Mouse (Mus musculus): ENCODE measurements around the gene Gpbar1. TPM values are rescaled to one million over a fixed set of nuclear protein-coding genes. Genes with fewer than 3 reads are reported as not detected.

Gene Gpbar1
- polyA plus RNA-seq, 1 experiment: 0.14 TPM

DNA sequence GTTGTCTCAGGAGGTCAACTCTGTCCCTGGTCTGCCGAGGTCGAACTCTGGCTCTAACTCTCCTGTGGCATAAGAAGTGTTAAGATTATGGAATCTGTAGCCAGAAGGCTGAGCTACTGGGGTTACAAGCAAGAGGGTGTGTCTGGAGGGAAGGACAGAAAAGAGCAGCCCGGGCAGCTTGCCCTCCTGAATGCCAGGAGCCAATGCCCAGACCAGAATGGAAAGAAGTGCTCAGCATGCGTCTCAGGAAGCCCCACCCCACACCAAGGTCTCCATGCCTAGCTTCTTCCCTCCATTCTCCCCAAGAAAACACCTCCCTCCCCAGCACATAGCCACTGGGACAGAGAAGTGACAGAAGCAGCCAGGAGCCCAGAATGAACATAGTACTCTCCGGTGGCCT lies 20.6 kb downstream of the Gpbar1 start:
- Histone ChIP-seq H3K4me3 (ENCODE audit: extremely low read depth, insufficient read depth, insufficient read length) (no peak overlapping the region), H3K4me1 (ENCODE audit: control insufficient read depth, insufficient read depth, insufficient read length) (peaks cover 9% of the 10 kb centered on the region; the same call in 1 of the 2 replicates), H3K27me3 (ENCODE audit: control insufficient read depth, insufficient read depth, low read length) (peaks cover 1% of the 10 kb centered on the region; the same call in 1 of the 2 replicates), H3K27ac (ENCODE audit: insufficient read depth, low read length) (no peak overlapping the region), H3K36me3 (ENCODE audit: control insufficient read depth, insufficient read depth, low read length) (no peaks in the 10 kb centered on the region)
- no peak for DNase-seq (ENCODE audit: low read depth in 1 of 2, low spot score in 2 of 2)
- no peak for TF ChIP-seq CTCF (IDR thresholded peaks at IDR 0.05; ENCODE audit: extremely low read depth, insufficient read depth, insufficient read length, insufficient replicate concordance)
- no peak for TF ChIP-seq POLR2A (IDR thresholded peaks at IDR 0.05; ENCODE audit: low read depth, low read length)
- 80% methylated on average over 5 of the region's 5 CpGs for WGBS

DNA sequence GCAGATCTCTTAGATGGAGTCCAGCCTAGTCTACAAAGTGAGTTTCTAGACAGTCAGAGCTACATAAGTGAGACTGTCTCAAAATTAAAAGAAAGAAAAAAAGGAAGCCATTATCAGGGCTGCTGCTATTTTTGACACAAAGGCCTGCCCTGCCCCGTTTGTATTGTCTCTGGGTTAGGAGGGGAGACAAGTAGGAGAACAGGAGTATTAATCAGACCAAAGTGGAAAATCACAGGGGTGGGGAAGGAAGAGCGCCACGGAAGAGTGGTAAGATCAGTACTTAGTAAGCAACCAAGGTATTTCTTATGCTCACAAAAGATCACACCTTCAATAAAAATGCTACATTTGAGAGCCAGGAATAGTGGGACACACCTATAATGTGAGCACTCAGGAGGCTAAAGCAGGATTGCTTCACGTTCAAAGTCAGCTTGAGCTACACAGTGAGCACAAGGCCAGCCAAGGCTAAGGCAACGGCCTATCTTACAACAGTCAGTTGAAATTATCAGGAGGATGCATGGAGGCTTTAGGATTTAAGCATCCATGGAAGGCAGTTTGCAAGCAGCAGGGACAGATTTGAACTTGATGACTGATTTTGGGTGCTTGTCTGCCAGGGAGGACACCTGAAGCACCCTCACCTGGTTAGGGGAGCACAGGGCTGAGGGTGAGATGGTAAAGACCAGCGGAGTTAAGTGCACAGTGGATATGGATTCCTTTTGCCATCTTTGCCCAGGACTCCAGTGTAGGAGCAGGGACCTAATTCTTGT lies 22.2 kb downstream of the Gpbar1 start:
- H3K4me3 ChIP-seq (ENCODE audit: extremely low read depth, insufficient read depth, insufficient read length): no peak overlapping the region
- peaks cover 6% of the 10 kb centered on the region; the same call in 1 of the 2 replicates for H3K4me1 ChIP-seq (ENCODE audit: control insufficient read depth, insufficient read depth, insufficient read length)
- H3K36me3 ChIP-seq (ENCODE audit: control insufficient read depth, insufficient read depth, low read length): no peaks in the 10 kb centered on the region
- H3K27ac ChIP-seq (ENCODE audit: insufficient read depth, low read length): no peak overlapping the region
- no peak for TF ChIP-seq CTCF (IDR thresholded peaks at IDR 0.05; ENCODE audit: extremely low read depth, insufficient read depth, insufficient read length, insufficient replicate concordance)
- no peak for TF ChIP-seq POLR2A (IDR thresholded peaks at IDR 0.05; ENCODE audit: low read depth, low read length)
- DNase-seq (ENCODE audit: low read depth in 1 of 2, low spot score in 2 of 2): no peak
- peaks cover 2% of the 10 kb centered on the region; the same call in 1 of the 2 replicates for H3K27me3 ChIP-seq (ENCODE audit: control insufficient read depth, insufficient read depth, low read length)
- WGBS: 72% methylated on average over 6 of the region's 6 CpGs

DNA sequence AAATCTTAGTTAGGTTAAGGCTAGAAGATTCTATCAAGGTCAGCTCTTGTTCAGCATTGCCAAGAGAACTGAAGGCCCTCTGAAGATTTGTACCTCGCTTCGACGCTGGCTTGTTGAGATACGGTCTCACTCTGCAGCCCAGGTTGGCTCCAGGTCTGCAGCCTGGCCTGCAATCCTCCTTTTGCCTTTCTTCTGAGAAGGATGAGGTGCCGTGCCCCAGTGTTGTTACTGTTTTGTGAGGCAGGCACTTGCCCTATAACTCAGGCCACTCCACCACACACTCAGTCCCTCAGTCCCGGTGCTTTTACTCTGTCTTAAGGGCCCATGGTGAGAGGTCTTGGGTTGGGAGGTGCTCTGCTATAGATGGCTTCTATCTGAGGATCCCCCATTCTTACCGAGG lies 23.9 kb downstream of the Gpbar1 start:
- TF ChIP-seq CTCF (IDR thresholded peaks at IDR 0.05; ENCODE audit: extremely low read depth, insufficient read depth, insufficient read length, insufficient replicate concordance): no peak
- TF ChIP-seq POLR2A (IDR thresholded peaks at IDR 0.05; ENCODE audit: low read depth, low read length): no peak
- H3K27me3 ChIP-seq (ENCODE audit: control insufficient read depth, insufficient read depth, low read length): peaks cover 2% of the 10 kb centered on the region; the same call in 1 of the 2 replicates
- H3K36me3 ChIP-seq (ENCODE audit: control insufficient read depth, insufficient read depth, low read length): no peaks in the 10 kb centered on the region
- no peak overlapping the region for H3K4me3 ChIP-seq (ENCODE audit: extremely low read depth, insufficient read depth, insufficient read length)
- H3K4me1 ChIP-seq (ENCODE audit: control insufficient read depth, insufficient read depth, insufficient read length): peaks cover 6% of the 10 kb centered on the region; the same call in 1 of the 2 replicates
- 91% methylated on average over 7 of the region's 7 CpGs for WGBS
- no peak for DNase-seq (ENCODE audit: low read depth in 1 of 2, low spot score in 2 of 2)
- H3K27ac ChIP-seq (ENCODE audit: insufficient read depth, low read length): no peak overlapping the region

DNA sequence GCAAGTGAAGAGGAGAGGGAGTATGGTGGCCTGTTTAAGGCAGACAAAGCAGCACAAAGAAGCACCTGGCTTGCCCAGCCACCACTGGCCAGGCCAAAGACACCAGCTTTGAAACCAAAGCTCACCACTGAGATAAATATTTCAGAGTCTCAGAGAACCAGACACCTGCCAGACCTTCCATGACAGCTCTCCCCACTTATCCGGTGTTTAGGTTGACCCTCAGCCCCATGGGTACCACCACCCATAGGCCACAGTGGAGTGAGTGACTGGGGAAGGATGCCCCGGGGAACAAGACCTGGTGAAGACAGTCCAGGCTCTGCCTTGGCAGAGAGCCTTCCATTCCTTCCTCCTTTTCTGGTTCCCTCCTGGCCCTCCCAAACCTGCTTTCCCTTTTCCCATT lies 24.5 kb downstream of the Gpbar1 start:
- 78% methylated on average over 2 of the region's 2 CpGs for WGBS
- DNase-seq (ENCODE audit: low read depth in 1 of 2, low spot score in 2 of 2): no peak
- H3K4me3 ChIP-seq (ENCODE audit: extremely low read depth, insufficient read depth, insufficient read length): no peak overlapping the region

DNA sequence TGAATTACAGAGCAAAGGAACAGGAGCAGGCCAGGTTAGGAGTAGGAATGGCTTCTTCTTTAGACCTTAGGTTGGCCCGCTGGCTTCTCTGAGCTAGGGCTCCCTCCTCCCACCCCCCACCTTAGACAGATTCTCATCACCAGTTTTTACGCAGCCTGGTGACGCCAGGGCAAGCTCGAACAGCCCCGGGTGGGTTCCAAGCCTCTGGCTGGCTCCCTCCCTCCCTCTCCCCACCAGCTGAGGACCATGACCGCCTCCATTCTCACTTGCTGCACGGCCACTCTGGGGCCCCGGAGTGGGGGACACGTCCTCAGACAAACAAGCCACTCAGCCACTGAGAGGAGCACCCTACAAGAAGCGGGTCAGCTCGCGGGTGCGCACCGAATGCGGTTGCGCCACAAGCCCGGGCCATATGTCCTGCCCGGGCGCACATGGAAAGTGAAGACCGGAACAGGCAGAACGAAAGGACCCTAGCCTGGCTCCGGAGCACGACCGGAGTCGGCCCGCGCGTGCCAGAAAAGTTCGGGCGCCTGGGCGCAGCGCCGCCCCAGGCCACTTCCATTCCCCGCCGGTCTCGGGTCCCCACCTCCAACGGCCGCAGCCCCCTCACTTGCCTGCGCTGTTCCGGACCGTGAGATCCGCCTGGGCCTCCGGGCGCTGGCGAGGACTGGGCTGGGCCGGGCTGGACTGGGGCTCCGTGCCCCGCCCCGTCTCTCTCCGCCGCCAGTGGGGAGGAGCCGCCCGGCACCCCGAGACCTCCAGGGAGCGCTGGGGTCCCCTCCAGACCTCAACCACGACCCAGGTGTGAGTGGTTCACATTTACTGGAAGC lies 25.4 kb downstream of the Gpbar1 start:
- TF ChIP-seq POLR2A (IDR thresholded peaks at IDR 0.05; ENCODE audit: low read depth, low read length) (no peak), CTCF (IDR thresholded peaks at IDR 0.05; ENCODE audit: extremely low read depth, insufficient read depth, insufficient read length, insufficient replicate concordance) (no peak)
- Histone ChIP-seq H3K4me3 (ENCODE audit: extremely low read depth, insufficient read depth, insufficient read length) (peak overlapping the region; percentile 69), H3K36me3 (ENCODE audit: control insufficient read depth, insufficient read depth, low read length) (no peaks in the 10 kb centered on the region), H3K27ac (ENCODE audit: insufficient read depth, low read length) (peak overlapping the region; percentile 67), H3K27me3 (ENCODE audit: control insufficient read depth, insufficient read depth, low read length) (peaks cover 2% of the 10 kb centered on the region; the same call in 1 of the 2 replicates), H3K4me1 (ENCODE audit: control insufficient read depth, insufficient read depth, insufficient read length) (peaks cover 6% of the 10 kb centered on the region; the same call in 1 of the 2 replicates)
- peak in 1 of 2 experiments; percentile 40 for DNase-seq (ENCODE audit: low read depth in 1 of 2, low spot score in 2 of 2)
- under 1% methylated on average over 54 of the region's 56 CpGs for WGBS

More for the DNA sequence above, 24.5 kb downstream of the Gpbar1 start:
- Histone ChIP-seq H3K4me1 (ENCODE audit: control insufficient read depth, insufficient read depth, insufficient read length) (peaks cover 6% of the 10 kb centered on the region; the same call in 1 of the 2 replicates), H3K27ac (ENCODE audit: insufficient read depth, low read length) (no peak overlapping the region), H3K36me3 (ENCODE audit: control insufficient read depth, insufficient read depth, low read length) (no peaks in the 10 kb centered on the region), H3K27me3 (ENCODE audit: control insufficient read depth, insufficient read depth, low read length) (peaks cover 2% of the 10 kb centered on the region; the same call in 1 of the 2 replicates)
- TF ChIP-seq CTCF (IDR thresholded peaks at IDR 0.05; ENCODE audit: extremely low read depth, insufficient read depth, insufficient read length, insufficient replicate concordance): no peak
- no peak for TF ChIP-seq POLR2A (IDR thresholded peaks at IDR 0.05; ENCODE audit: low read depth, low read length)

DNA sequence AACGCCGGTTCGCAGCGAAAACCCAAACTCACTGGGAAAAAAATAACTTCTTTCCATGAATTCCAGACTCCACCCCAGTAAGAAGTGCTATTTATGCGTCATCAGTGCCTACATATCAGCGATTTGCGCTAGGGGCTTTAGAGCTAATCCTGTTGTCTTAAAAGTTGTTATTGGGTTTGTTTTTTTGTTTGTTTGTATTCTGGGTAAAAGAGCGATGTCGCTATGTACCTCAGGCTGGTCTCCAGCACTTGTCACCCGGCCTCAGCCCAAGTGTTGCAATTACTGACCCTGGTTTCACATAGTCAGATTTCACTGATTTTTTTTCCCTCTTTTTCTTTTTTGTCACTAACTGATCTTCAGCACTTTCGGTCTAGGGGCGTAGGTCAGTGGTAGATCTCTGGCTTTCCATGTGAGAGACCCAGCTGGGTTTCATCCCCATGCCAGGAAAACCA lies 26.0 kb downstream of the Gpbar1 start:
- TF ChIP-seq CTCF (IDR thresholded peaks at IDR 0.05; ENCODE audit: extremely low read depth, insufficient read depth, insufficient read length, insufficient replicate concordance) (no peak), POLR2A (IDR thresholded peaks at IDR 0.05; ENCODE audit: low read depth, low read length) (no peak)
- 11% methylated on average over 12 of the region's 12 CpGs for WGBS
- Histone ChIP-seq H3K4me3 (ENCODE audit: extremely low read depth, insufficient read depth, insufficient read length) (peak overlapping the region; percentile 69), H3K27ac (ENCODE audit: insufficient read depth, low read length) (peak overlapping the region; percentile 67), H3K27me3 (ENCODE audit: control insufficient read depth, insufficient read depth, low read length) (peaks cover 2% of the 10 kb centered on the region; the same call in 1 of the 2 replicates), H3K4me1 (ENCODE audit: control insufficient read depth, insufficient read depth, insufficient read length) (peaks cover 6% of the 10 kb centered on the region; the same call in 1 of the 2 replicates), H3K36me3 (ENCODE audit: control insufficient read depth, insufficient read depth, low read length) (no peaks in the 10 kb centered on the region)
- DNase-seq (ENCODE audit: low read depth in 1 of 2, low spot score in 2 of 2): no peak
